Mouse (Mus musculus) common myeloid progenitor, adult 5-6 weeks (primary cell): ENCODE measurements around the gene Itprip. TPM values are rescaled to one million over a fixed set of nuclear protein-coding genes. Genes with fewer than 3 reads are reported as not detected.

ENCODE experiments used
- ATAC-seq: replicated peaks from 2 replicates; pipeline ENCODE4 v1.8.0; 2016; ENCODE audit warnings: low read depth, mild to moderate bottlenecking, moderate TSS enrichment, inconsistent platforms; ENCODE audit not compliant: poor library complexity, severe bottlenecking
- total RNA-seq: library from RNA; stranded (forward); fragments of 200-1000, 187-1606 nt; gene quantifications from 2 replicates; pipeline ENCODE4 v1.2.3, GENCODE M21; 2017

Gene Itprip
- total RNA-seq, 1 experiment from 2014 or later = 16.1 TPM

- no peak for ATAC-seq
Observed at GRCm38 (mm10) chr19:47888037-47888436, 31.1 kb downstream of the Itprip start.

GRCm38 (mm10) chr19:47887417-47887816, 31.7 kb downstream of the Itprip start:
- ATAC-seq = peak; percentile 79

DNA sequence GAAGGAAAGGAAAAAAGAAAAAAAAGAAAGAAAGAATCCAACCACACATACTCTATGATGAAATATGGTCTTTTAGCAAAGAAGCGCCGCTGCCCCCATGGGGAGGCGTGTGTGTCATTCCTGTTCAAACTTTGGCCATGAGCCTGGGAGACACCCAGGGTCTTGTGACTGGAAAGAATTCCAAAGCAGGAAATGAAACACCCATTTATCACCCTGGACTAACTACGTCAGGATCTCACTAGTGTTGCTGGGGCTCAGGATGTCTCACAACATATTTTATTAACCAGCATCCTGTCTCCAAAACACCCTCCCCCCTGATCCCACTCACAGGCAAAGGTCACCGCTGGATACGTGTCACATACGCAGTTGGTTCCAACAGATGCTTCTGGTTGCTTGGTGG, 32.5 kb downstream of the Itprip start:
- ATAC-seq = no peak

DNA sequence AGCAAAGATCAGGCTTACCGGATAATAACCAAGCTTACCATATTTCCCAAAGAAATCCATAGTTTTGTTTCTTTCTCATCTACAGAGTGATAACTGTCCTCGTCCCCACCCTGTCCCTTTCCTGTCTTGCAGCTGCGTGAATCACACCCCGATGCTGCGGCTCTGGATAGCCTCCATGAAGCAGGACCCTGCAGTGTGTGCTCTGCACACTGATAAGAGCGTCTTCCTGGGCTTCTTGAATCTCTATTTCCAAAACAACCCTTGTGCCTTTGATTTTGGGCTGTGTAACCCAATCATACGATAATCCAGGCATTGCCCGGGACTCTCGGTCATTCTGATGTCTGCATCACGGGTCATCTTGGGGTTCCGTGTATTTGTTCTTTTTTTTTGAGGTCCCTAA, 33.2 kb downstream of the Itprip start:
- ATAC-seq = no peak

- ATAC-seq = no peak
Observed at GRCm38 (mm10) chr19:47885191-47885743, 33.8 kb downstream of the Itprip start.

GRCm38 (mm10) chr19:47884296-47885085, 34.6 kb downstream of the Itprip start:
- no peak for ATAC-seq

- ATAC-seq = no peak
Observed at GRCm38 (mm10) chr19:47882882-47883254, 36.2 kb downstream of the Itprip start.

DNA sequence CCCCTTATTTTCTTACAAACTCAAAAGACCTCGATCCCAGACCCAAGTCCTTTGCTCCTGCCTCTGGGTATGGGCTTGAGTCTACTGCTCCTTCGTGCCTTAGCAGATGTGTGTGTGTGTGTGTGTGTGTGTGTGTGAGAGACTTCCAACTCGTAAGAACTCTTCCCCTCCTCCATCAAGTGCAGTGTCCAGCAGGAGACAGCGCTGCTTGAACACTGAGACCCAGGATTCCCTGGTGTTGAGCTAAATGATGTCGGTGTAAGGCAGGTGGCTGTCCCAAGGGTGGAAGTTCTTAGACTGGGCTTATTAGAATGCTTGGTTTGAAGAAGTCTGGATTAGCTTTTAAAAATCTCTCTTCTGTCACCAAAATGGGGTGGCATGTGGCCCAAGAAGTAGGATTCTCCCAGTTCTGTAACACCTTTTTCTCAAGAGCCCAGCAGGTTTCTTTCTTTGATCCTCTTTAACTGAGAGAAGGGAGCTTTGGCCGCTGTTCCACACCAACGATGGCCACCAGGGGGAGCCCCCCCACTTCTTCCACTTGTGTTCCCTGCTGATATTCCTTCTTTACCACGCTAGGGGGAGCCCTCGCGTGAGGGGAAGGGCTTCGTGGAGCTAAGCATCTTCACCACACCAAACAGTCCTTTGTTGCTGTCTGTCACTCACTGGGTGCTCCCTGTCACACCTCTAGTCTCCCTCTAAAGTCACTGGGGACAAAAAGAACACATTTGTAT, 36.8 kb downstream of the Itprip start:
- peak; percentile 90 for ATAC-seq

GRCm38 (mm10) chr19:47881538-47881937, 37.6 kb downstream of the Itprip start:
- no peak for ATAC-seq

DNA sequence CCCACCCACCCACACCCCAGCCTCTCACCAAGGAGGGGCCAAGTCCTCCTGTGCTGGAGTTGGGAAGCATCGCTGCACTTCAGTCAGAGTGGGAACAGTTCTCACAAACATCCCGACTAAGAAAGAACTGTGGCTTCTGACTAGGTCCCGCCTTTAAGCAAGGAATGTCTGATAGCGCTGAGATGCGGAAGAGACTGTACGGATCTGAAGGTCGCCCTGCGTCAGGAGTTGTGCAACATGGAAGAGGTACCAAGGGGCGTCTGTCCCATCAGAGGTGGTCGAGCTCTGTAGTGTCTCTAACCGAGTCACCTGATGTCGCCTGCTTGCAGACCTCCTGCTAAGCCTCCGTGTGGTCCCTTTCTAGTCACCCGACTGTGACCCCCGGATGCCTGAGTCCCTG, 42.8 kb downstream of the Itprip start:
- no peak for ATAC-seq

DNA sequence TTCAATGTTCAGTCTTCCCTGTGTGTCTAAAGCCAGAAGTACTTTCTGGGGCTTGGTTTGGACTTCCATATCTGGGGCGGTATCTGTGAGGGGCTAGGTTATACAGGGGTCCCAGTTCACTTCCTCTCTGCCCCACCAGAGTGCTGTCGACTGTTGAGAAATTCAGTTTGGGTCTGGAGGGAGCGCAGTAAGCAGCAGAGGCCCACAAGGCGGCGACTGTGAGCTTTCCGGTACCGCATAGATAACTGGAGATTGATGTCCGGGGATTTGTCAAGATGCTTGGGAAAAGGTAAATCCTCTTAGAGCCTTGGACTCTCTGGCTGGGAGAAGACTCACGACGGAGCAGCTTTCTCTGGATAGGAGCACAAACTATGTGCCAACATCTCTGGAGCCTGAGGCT, 47.6 kb downstream of the Itprip start:
- ATAC-seq = peak; percentile 62

DNA sequence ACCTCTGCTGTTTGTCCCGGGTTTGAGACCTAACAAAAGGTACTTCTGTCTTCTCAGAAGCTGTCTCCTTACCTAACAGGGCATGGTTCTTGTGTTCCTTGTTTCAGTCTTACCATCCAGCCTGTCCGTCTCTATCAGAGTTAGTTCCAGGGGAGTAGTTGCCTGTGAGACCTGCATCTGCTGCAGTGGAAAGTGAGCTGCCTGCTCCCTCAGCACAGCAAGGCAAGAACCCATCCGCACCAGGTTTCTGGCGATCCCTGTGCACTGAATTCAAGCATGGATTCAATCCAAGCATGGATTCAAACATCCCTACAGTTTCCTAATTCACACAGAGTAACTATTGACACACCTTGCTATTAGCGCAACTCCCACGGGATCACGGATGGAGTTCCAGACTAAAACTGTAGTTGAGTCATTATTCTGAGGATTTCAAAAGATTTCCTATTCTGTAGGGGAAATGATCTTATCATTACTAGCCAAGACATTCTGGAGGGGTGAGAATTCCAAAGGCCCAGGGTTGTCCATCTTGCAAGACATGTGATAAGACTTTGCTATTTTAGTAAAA, 48.9 kb downstream of the Itprip start:
- no peak for ATAC-seq

- no peak for ATAC-seq
Observed at GRCm38 (mm10) chr19:47869516-47869915, 49.6 kb downstream of the Itprip start.

DNA sequence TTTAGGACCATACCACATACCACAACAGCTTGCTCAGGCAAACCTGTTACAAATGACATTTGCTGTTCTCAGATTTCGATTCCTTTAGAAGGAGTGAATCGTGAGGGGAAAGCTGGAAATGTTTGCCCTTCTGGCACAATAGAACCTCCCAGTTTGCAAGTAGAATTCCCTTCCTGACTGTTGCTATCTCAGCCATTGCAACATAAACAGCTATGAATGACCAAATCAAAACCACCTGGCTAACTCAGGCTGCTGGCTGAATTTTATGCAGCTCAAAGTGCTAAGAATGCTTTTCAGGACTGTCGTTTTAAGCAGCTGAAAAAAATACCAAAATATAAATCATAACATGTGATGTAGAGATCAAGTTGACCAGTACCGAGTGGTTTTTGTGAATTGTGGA, 50.1 kb downstream of the Itprip start:
- no peak for ATAC-seq

GRCm38 (mm10) chr19:47867628-47868175, 51.4 kb downstream of the Itprip start:
- ATAC-seq = no peak

DNA sequence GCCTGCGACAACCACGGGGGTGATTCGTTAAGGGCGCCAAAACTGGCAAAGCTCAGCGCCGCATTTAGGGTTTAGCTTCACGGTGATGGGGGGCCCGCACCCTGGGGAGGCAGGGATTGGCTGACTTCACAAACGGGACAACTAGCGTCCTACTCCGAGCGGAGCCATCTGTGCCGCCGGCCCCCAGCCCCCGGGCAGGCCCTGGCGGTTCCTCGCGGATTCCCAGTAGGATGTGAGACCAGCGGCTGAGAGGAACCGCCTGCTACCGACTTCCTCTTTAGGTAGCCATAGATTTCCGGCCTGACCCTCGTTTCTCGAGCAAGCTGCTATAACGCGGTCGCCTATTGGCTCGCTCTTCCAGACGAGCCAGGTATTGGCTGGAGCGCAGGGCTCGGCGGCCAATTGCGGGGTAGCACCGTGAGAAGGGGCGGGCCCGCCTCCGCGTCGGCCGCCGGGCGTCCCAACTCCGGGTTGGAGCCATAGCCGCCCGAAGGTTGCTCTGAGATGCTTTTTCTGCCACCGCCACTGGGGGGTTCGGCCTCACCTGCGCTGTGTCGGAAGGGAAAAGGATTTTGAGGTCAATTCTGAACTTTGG, 53.6 kb downstream of the Itprip start, which contains the start of gene Gsto2:
TSS of gene Gsto2 (plus strand) at position 182 of the 595 bp plus-strand sequence.
- peak; percentile 99 for ATAC-seq

DNA sequence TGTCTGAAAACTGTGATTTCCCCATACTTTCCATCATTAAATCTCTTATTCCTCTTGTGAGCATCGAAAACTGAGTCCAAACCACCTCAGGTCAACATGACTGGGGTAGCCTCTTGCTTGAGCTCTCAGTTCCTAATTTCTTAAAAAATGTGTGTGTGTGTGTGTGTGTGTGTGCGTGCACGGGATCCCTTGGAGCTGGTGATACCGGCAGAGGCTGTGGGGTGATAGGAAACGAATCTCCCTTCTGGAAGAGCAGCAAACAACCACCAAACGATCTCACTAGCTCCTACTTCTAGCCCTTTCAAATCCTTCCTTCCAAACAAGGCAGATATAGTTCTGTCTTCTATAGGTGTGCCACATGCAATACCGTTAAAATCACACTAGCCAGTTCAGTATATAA, 54.4 kb downstream of the Itprip start:
- ATAC-seq = no peak

DNA sequence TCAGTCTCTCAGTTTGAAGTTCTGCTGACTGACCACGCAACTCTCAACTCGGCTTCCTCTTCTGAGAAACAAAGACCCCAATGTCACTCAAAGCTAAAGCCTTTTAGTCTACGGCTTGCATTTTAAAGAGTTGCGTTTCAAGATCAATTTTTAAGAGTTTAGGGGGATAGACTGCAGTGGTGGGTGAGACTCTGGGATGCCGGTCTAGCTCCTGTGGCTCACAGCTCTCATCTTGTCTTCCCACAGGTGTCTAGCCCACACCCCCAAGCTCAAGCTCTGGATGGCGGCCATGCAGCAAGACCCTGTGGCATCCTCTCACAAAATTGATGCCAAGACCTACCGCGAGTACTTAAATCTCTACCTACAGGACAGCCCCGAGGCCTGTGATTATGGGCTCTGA, 55.0 kb downstream of the Itprip start:
- no peak for ATAC-seq

DNA sequence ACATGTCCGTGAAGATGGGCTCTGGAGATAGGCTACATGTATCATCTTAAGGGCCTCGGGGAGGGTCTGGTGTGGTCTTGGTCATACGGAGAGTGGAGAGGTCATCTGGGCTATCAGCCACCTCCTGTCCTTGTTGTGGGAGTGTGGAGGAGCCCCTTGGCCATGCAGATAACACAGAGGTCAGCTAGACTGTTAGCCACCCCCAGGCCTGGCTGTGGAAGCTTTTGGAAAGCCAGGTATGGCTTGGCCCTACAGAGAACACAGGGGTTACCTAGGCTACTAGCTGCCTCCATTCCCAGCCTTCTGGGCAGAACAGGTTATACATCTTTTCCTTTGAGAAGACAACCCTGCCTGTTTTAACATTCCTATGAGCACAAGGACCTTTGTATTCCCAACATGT, 56.5 kb downstream of the Itprip start:
- no peak for ATAC-seq

DNA sequence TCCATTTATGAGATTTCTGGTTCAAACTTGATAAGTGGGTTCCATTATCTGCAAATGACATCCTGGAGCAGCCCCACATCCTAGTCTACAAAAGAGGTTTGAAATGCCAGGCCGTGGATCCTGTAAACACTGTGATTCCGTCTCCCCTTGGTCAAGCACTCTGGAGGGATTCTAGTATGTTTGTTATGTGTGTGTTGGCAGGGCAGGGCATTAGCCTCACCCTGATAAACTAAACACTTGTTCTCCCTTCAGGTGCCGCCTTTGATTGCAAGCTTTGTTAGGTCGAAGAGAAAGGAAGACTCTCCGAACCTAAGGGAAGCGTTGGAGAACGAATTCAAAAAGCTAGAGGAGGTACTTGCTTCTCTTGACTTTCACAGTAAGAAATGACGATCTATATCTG, 59.9 kb downstream of the Itprip start:
- no peak for ATAC-seq
